Mouse (Mus musculus): Measurements from ENCODE around the gene Tmem43. TPM values are rescaled to one million over a fixed set of nuclear protein-coding genes. Genes with fewer than 3 reads are reported as not detected.

Tmem43 gene
- polyA plus RNA-seq, 1 experiment from 2014 or later, result 72.0 TPM

GRCm38 (mm10) chr6:91483371-91483770, 9.9 kb downstream of the Tmem43 start:
- Histone ChIP-seq H3K27me3 (ENCODE audit: control insufficient read depth, insufficient read depth, low read length) (no peaks in the 10 kb centered on the region), H3K4me2 (replicated peaks; ENCODE audit: low read depth) (no peak overlapping the region), H3K9ac (ENCODE audit: low read length) (no peak overlapping the region), H3K4me1 (replicated peaks; ENCODE audit: control insufficient read depth, insufficient read depth) (no peaks in the 10 kb centered on the region), H3K4me3 (ENCODE audit: low read depth, low read length) (no peak overlapping the region), H3K36me3 (ENCODE audit: control insufficient read depth, insufficient read depth, low read length) (peaks cover 51% of the 10 kb centered on the region), H3K9me3 (ENCODE audit: control insufficient read depth, low read length) (no peaks in the 10 kb centered on the region), H3K27ac (replicated peaks) (peak overlapping the region; percentile 45)
- TF ChIP-seq EP300 (optimal IDR thresholded peaks at IDR 0.05) (no peak), CTCF (IDR thresholded peaks at IDR 0.05; ENCODE audit: low read depth) (no peak)
- ATAC-seq (ENCODE audit: low FRiP score, low TSS enrichment), result peak; percentile 82
- peak; percentile 42 for DNase-seq (ENCODE audit: low spot score)
- WGBS, result 72% methylated on average over 2 of the region's 2 CpGs

GRCm38 (mm10) chr6:91486736-91487453, 13.4 kb downstream of the Tmem43 start:
- H3K4me2 ChIP-seq (replicated peaks; ENCODE audit: low read depth), result no peak overlapping the region
- no peaks in the 10 kb centered on the region for H3K9me3 ChIP-seq (ENCODE audit: control insufficient read depth, low read length)
- TF ChIP-seq EP300 (optimal IDR thresholded peaks at IDR 0.05) (no peak), CTCF (IDR thresholded peaks at IDR 0.05; ENCODE audit: low read depth) (no peak)
- peaks cover 28% of the 10 kb centered on the region for H3K36me3 ChIP-seq (ENCODE audit: control insufficient read depth, insufficient read depth, low read length)
- 90% methylated on average over 15 of the region's 15 CpGs for WGBS
- ATAC-seq (ENCODE audit: low FRiP score, low TSS enrichment) (no peak), DNase-seq (ENCODE audit: low spot score) (no peak)
- no peak overlapping the region for H3K4me3 ChIP-seq (ENCODE audit: low read depth, low read length)
- no peaks in the 10 kb centered on the region for H3K27me3 ChIP-seq (ENCODE audit: control insufficient read depth, insufficient read depth, low read length)
- peak overlapping the region; percentile 8; the same call in 1 of the 2 replicates for H3K27ac ChIP-seq (replicated peaks)
- H3K4me1 ChIP-seq (replicated peaks; ENCODE audit: control insufficient read depth, insufficient read depth), result no peaks in the 10 kb centered on the region
- no peak overlapping the region for H3K9ac ChIP-seq (ENCODE audit: low read length)

- Histone ChIP-seq H3K9me3 (ENCODE audit: control insufficient read depth, low read length) (no peaks in the 10 kb centered on the region), H3K36me3 (ENCODE audit: control insufficient read depth, insufficient read depth, low read length) (peaks cover 22% of the 10 kb centered on the region), H3K27ac (replicated peaks) (peak overlapping the region; percentile 79), H3K4me1 (replicated peaks; ENCODE audit: control insufficient read depth, insufficient read depth) (no peaks in the 10 kb centered on the region), H3K4me3 (ENCODE audit: low read depth, low read length) (no peak overlapping the region), H3K27me3 (ENCODE audit: control insufficient read depth, insufficient read depth, low read length) (no peaks in the 10 kb centered on the region), H3K4me2 (replicated peaks; ENCODE audit: low read depth) (no peak overlapping the region), H3K9ac (ENCODE audit: low read length) (no peak overlapping the region)
- ATAC-seq (ENCODE audit: low FRiP score, low TSS enrichment), result peak; percentile 86
- 51% methylated on average over 9 of the region's 9 CpGs for WGBS
- TF ChIP-seq CTCF (IDR thresholded peaks at IDR 0.05; ENCODE audit: low read depth) (no peak), EP300 (optimal IDR thresholded peaks at IDR 0.05) (peak; percentile 54)
- peak; percentile 38 for DNase-seq (ENCODE audit: low spot score)
These were observed 15.2 kb downstream of the Tmem43 start for GRCm38 (mm10) chr6:91488496-91489212.

- no peak for DNase-seq (ENCODE audit: low spot score)
- Histone ChIP-seq H3K9me3 (ENCODE audit: control insufficient read depth, low read length) (no peaks in the 10 kb centered on the region), H3K36me3 (ENCODE audit: control insufficient read depth, insufficient read depth, low read length) (peaks cover 27% of the 10 kb centered on the region), H3K4me1 (replicated peaks; ENCODE audit: control insufficient read depth, insufficient read depth) (no peaks in the 10 kb centered on the region), H3K9ac (ENCODE audit: low read length) (no peak overlapping the region), H3K27me3 (ENCODE audit: control insufficient read depth, insufficient read depth, low read length) (no peaks in the 10 kb centered on the region), H3K27ac (replicated peaks) (peak overlapping the region; percentile 61), H3K4me2 (replicated peaks; ENCODE audit: low read depth) (no peak overlapping the region), H3K4me3 (ENCODE audit: low read depth, low read length) (no peak overlapping the region)
- TF ChIP-seq EP300 (optimal IDR thresholded peaks at IDR 0.05) (no peak), CTCF (IDR thresholded peaks at IDR 0.05; ENCODE audit: low read depth) (no peak)
- no peak for ATAC-seq (ENCODE audit: low FRiP score, low TSS enrichment)
- WGBS, result 77% methylated on average over 10 of the region's 10 CpGs
These were observed 16.4 kb downstream of the Tmem43 start for GRCm38 (mm10) chr6:91489872-91490271.

GRCm38 (mm10) chr6:91491004-91491403, 17.5 kb downstream of the Tmem43 start:
- no peak overlapping the region for H3K9ac ChIP-seq (ENCODE audit: low read length)
- no peak overlapping the region for H3K4me2 ChIP-seq (replicated peaks; ENCODE audit: low read depth)
- no peak for DNase-seq (ENCODE audit: low spot score)
- H3K9me3 ChIP-seq (ENCODE audit: control insufficient read depth, low read length), result no peaks in the 10 kb centered on the region
- no peak overlapping the region for H3K4me3 ChIP-seq (ENCODE audit: low read depth, low read length)
- TF ChIP-seq CTCF (IDR thresholded peaks at IDR 0.05; ENCODE audit: low read depth), result no peak
- no peak for TF ChIP-seq EP300 (optimal IDR thresholded peaks at IDR 0.05)
- H3K4me1 ChIP-seq (replicated peaks; ENCODE audit: control insufficient read depth, insufficient read depth), result no peaks in the 10 kb centered on the region
- no peaks in the 10 kb centered on the region for H3K27me3 ChIP-seq (ENCODE audit: control insufficient read depth, insufficient read depth, low read length)
- no peak for ATAC-seq (ENCODE audit: low FRiP score, low TSS enrichment)
- peaks cover 22% of the 10 kb centered on the region for H3K36me3 ChIP-seq (ENCODE audit: control insufficient read depth, insufficient read depth, low read length)
- H3K27ac ChIP-seq (replicated peaks), result no peak overlapping the region
- WGBS, result 59% methylated on average over 6 of the region's 6 CpGs

GRCm38 (mm10) chr6:91493053-91493452, 19.6 kb downstream of the Tmem43 start:
- ATAC-seq (ENCODE audit: low FRiP score, low TSS enrichment) (no peak), DNase-seq (ENCODE audit: low spot score) (no peak)
- H3K4me1 ChIP-seq (replicated peaks; ENCODE audit: control insufficient read depth, insufficient read depth), result no peaks in the 10 kb centered on the region
- H3K4me3 ChIP-seq (ENCODE audit: low read depth, low read length), result no peak overlapping the region
- TF ChIP-seq CTCF (IDR thresholded peaks at IDR 0.05; ENCODE audit: low read depth) (no peak), EP300 (optimal IDR thresholded peaks at IDR 0.05) (no peak)
- H3K9ac ChIP-seq (ENCODE audit: low read length), result no peak overlapping the region
- peaks cover 15% of the 10 kb centered on the region for H3K36me3 ChIP-seq (ENCODE audit: control insufficient read depth, insufficient read depth, low read length)
- 82% methylated on average over 10 of the region's 10 CpGs for WGBS
- H3K4me2 ChIP-seq (replicated peaks; ENCODE audit: low read depth), result no peak overlapping the region
- H3K9me3 ChIP-seq (ENCODE audit: control insufficient read depth, low read length), result no peaks in the 10 kb centered on the region
- no peaks in the 10 kb centered on the region for H3K27me3 ChIP-seq (ENCODE audit: control insufficient read depth, insufficient read depth, low read length)
- H3K27ac ChIP-seq (replicated peaks), result no peak overlapping the region

Data from stomach, postnatal 0 days (tissue).